Mouse (Mus musculus) lung, postnatal 0 days (tissue): ENCODE measurements at regions not wholly inside any gene's neighbourhood (a gene's known extent, or its start where the extent isn't known, plus 50 kb on each side); places are given as distances from the start of the nearest gene placed in this dataset.

Experiments used
- CTCF ChIP-seq: IDR thresholded peaks from 2 replicates; pipeline ENCODE4 v1.5.1; 2016; ENCODE audit warnings: antibody characterized with exemption, mild to moderate bottlenecking
- EP300 ChIP-seq: IDR thresholded peaks from 2 replicates; pipeline ENCODE4 v1.6.1; 2016; ENCODE audit warnings: antibody characterized with exemption, mild to moderate bottlenecking, control low read depth

DNA sequence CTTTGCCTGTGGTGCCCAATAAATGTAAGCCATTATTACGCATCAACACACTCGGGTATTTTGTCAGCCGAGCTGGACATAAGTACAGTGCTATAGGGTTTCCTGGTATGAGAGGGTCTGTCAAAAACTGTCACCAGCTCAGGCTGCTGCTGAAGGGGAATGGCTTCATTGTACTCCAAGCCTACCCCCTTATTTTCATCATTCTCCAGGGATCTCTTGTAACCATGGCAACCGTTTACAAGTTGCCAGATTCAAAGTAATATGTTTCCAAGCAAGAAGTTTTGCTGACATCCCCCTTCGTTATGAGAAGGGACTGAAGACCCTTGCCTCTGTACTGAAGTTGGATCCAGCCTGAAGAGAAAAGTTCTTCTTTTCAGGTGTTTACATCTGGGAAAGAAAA lies 410.3 kb upstream of the Kdm8 start:
- TF ChIP-seq CTCF (no peak), EP300 (no peak)
